Comparison of ENCODE assay signal across 9 mouse cellular contexts in genomic region chr17:56233818-56234469, GRCm38 (mm10). TPM values are rescaled to one million over a fixed set of nuclear protein-coding genes. Genes with fewer than 3 reads are reported as not detected.
DNase-seq lines count a peak whose midpoint lies in the region; ATAC-seq and TF ChIP-seq lines count a peak whose summit lies in the region.
"Had no signal": no experiment of that assay in that cellular context is flagged by ENCODE, and none has a peak within 500 bp of the region (broad histone marks: within the 10 kb centered on the region; RNA-seq: fewer than 3 reads in every experiment).

No protein-coding gene starts in this region.

- no peak for TF ChIP-seq RAD21 in MEL (IDR thresholded peaks at IDR 0.05; ENCODE audit: low read depth, low read length)

- no peaks in the 10 kb centered on the region for H3K79me2 ChIP-seq in MEL (ENCODE audit: control insufficient read depth, insufficient read depth, low read length, poor library complexity)

- H3K9me3 ChIP-seq in MEL (replicated peaks; ENCODE audit: insufficient read depth, low read length): no peaks in the 10 kb centered on the region
- H3K9me3 ChIP-seq in forebrain, embryonic 14.5 days (replicated peaks; ENCODE audit: control insufficient read depth, low read length): no peaks in the 10 kb centered on the region
- no peaks in the 10 kb centered on the region for H3K9me3 ChIP-seq in neural tube, embryonic 13.5 days
- H3K9me3 ChIP-seq: embryonic facial prominence, embryonic 13.5 days had no signal

- H3K36me3 ChIP-seq in MEL (ENCODE audit: control insufficient read depth in 1 of 2, insufficient read depth in 2 of 2, low read length in 2 of 2): no peaks in the 10 kb centered on the region
- no peaks in the 10 kb centered on the region for H3K36me3 ChIP-seq in forebrain, embryonic 14.5 days (ENCODE audit: control insufficient read depth, insufficient read depth, low read length)
- H3K36me3 ChIP-seq in neural tube, embryonic 13.5 days: no peaks in the 10 kb centered on the region
- H3K36me3 ChIP-seq: embryonic facial prominence, embryonic 13.5 days had no signal

- peaks cover 9 to 28% of the 10 kb centered on the region in 2 experiments for H3K27me3 ChIP-seq in MEL (ENCODE audit: control insufficient read depth in 1 of 2, insufficient read depth in 2 of 2, low read length in 2 of 2)
- H3K27me3 ChIP-seq in forebrain, embryonic 14.5 days (replicated peaks; ENCODE audit: control insufficient read depth, insufficient read depth, low read length): no peaks in the 10 kb centered on the region
- peaks cover 12% of the 10 kb centered on the region for H3K27me3 ChIP-seq in neural tube, embryonic 13.5 days

- no peak overlapping the region for H3K9ac ChIP-seq in MEL (ENCODE audit: control insufficient read depth, low read depth, low read length, poor library complexity, severe bottlenecking)
- H3K9ac ChIP-seq in forebrain, embryonic 14.5 days (ENCODE audit: low read length): no peak overlapping the region
- 0 out of 2 replicates have a peak overlapping the region, but pooled peaks have one; percentile 17 for H3K9ac ChIP-seq in neural tube, embryonic 13.5 days
- H3K9ac ChIP-seq: embryonic facial prominence, embryonic 13.5 days had no signal

- H3K4me3 ChIP-seq in MEL (ENCODE audit: control insufficient read depth in 1 of 2, insufficient read depth in 1 of 2, low read depth in 2 of 2, low read length in 2 of 2): no peak overlapping the region
- H3K4me3 ChIP-seq in forebrain, embryonic 14.5 days (ENCODE audit: low read depth, low read length): no peak overlapping the region
- peak overlapping the region; percentile 3; the same call in 1 of the 2 replicates for H3K4me3 ChIP-seq in neural tube, embryonic 13.5 days
- H3K4me3 ChIP-seq: embryonic facial prominence, embryonic 13.5 days had no signal

- intact Hi-C loops in left cerebral cortex, postnatal 36 days (cut with DNase I): no loop called here

- no peak overlapping the region for H3K27ac ChIP-seq in MEL (ENCODE audit: control insufficient read depth, low read depth, low read length)
- H3K27ac ChIP-seq in forebrain, embryonic 14.5 days (ENCODE audit: low read depth, low read length): 0 out of 2 replicates have a peak overlapping the region, but pooled peaks have one; percentile 39
- peak overlapping the region; percentile 42 for H3K27ac ChIP-seq in neural tube, embryonic 13.5 days (replicated peaks)
- H3K27ac ChIP-seq: embryonic facial prominence, embryonic 13.5 days had no signal

- TF ChIP-seq CTCF in MEL (IDR thresholded peaks at IDR 0.05 in 2 of 3, conservative IDR thresholded peaks at IDR 0.05 in 1 of 3; ENCODE audit: control insufficient read depth in 1 of 3, insufficient read depth in 1 of 3, low read depth in 2 of 3, low read length in 3 of 3, poor library complexity in 1 of 3, severe bottlenecking in 1 of 3): no peak

- no peak for TF ChIP-seq POLR2A in MEL (IDR thresholded peaks at IDR 0.05; ENCODE audit: control insufficient read depth in 1 of 2, insufficient read depth in 1 of 2, low read depth in 1 of 2, low read length in 2 of 2, poor library complexity in 1 of 2)

- ATAC-seq in cerebellum, adult (ENCODE audit: insufficient number of reproducible peaks, low FRiP score, low TSS enrichment): peak; percentile 87
- ATAC-seq in forebrain, embryonic 14.5 days: peak; percentile 97
- ATAC-seq in neural tube, embryonic 13.5 days (ENCODE audit: low read depth): peak; percentile 94

- DNase-seq in MEL (ENCODE audit: low read depth, low spot score): no peak
- peak; percentile 93 for DNase-seq in forebrain, embryonic 14.5 days (ENCODE audit: low spot score)
- peak; percentile 43 for DNase-seq in kidney, adult 18-20 months
- peak; percentile 81 to 83 for DNase-seq in left cerebral cortex, postnatal 36 days (ENCODE audit: low spot score in 2 of 2)
- DNase-seq in spleen, postnatal 10 days (ENCODE audit: low spot score in 2 of 2): no peak
- no peak for DNase-seq in thymus, postnatal 36 days

- H3K4me1 ChIP-seq in MEL (ENCODE audit: control insufficient read depth in 1 of 2, insufficient read depth in 2 of 2, low read length in 2 of 2): no peaks in the 10 kb centered on the region
- H3K4me1 ChIP-seq in forebrain, embryonic 14.5 days (ENCODE audit: control insufficient read depth, insufficient read depth, low read length): peaks cover 9% of the 10 kb centered on the region
- peaks cover 13% of the 10 kb centered on the region for H3K4me1 ChIP-seq in neural tube, embryonic 13.5 days (replicated peaks)

- WGBS in forebrain, embryonic 14.5 days: 2% methylated on average over 14 of the region's 14 CpGs
- WGBS in neural tube, embryonic 13.5 days: 2% methylated on average over 14 of the region's 14 CpGs

- TF ChIP-seq EP300 in MEL (IDR thresholded peaks at IDR 0.05; ENCODE audit: low read depth in 1 of 2, low read length in 2 of 2): no peak

- H3K4me2 ChIP-seq in forebrain, embryonic 14.5 days (ENCODE audit: low read length): peak overlapping the region; percentile 38
- peak overlapping the region; percentile 49 for H3K4me2 ChIP-seq in neural tube, embryonic 13.5 days
- H3K4me2 ChIP-seq: embryonic facial prominence, embryonic 13.5 days had no signal

TF ChIP-seq in MEL, 35 proteins besides CTCF, POLR2A, EP300 and RAD21:
- TF ChIP-seq MAFK (IDR thresholded peaks at IDR 0.05; ENCODE audit: borderline replicate concordance, low read depth, low read length) (no peak), USF1 (IDR thresholded peaks at IDR 0.05; ENCODE audit: low read depth, low read length) (peak; percentile 49; the same call in 1 of the 2 replicates)

RNA-seq across cellular contexts. Expression of gene Dpp9, which starts 15.2 kb away (rescaled TPM):
- total RNA-seq in MEL (2012; rRNA removed): 34.3 and 36.3 TPM in 2 replicates
- polyA plus RNA-seq in MEL (2012; ENCODE audit: insufficient read depth in 1 of 2, insufficient read length in 2 of 2, low read depth in 1 of 2, low replicate concordance in 2 of 2, missing spikeins in 1 of 2): 10 to 100 TPM in 1 of 2 experiments, not detected in 1; 67.2 TPM
- 18.3 and 25.9 TPM in 2 replicates for polyA plus RNA-seq in forebrain, embryonic 14.5 days (2014; fragmentation: Nextera tagmentation; extraction: Ambion mirVana)
- 10 to 100 TPM; 68.7 to 72.1 TPM for total RNA-seq in left cerebral cortex, postnatal 36 days (2021)
- polyA plus RNA-seq in neural tube, embryonic 13.5 days (2015; fragmentation: Nextera tagmentation; extraction: Ambion mirVana): 25.7 and 26.3 TPM in 2 replicates

RNA-seq across cellular contexts. Expression of gene Fem1a, which starts 22.7 kb away (rescaled TPM):
- 16.2 and 21.5 TPM in 2 replicates for total RNA-seq in MEL (2012; rRNA removed)
- polyA plus RNA-seq in MEL (2012; ENCODE audit: insufficient read depth in 1 of 2, insufficient read length in 2 of 2, low read depth in 1 of 2, low replicate concordance in 2 of 2, missing spikeins in 1 of 2): 10 to 100 TPM in 1 of 2 experiments, not detected in 1; 17.1 TPM
- 18.0 and 22.0 TPM in 2 replicates for polyA plus RNA-seq in forebrain, embryonic 14.5 days (2014; fragmentation: Nextera tagmentation; extraction: Ambion mirVana)
- 10 to 100 TPM; 33.0 to 35.4 TPM for total RNA-seq in left cerebral cortex, postnatal 36 days (2021)
- 16.6 and 19.1 TPM in 2 replicates for polyA plus RNA-seq in neural tube, embryonic 13.5 days (2015; fragmentation: Nextera tagmentation; extraction: Ambion mirVana)

RNA-seq across cellular contexts. Expression of gene Ticam1, which starts 42.6 kb away (rescaled TPM):
- 3.5 and 4.6 TPM in 2 replicates for total RNA-seq in MEL (2012; rRNA removed)
- 1 to 10 TPM in 1 of 2 experiments, not detected in 1; 8.7 TPM for polyA plus RNA-seq in MEL (2012; ENCODE audit: insufficient read depth in 1 of 2, insufficient read length in 2 of 2, low read depth in 1 of 2, low replicate concordance in 2 of 2, missing spikeins in 1 of 2)
- 1.5 and 2.2 TPM in 2 replicates for polyA plus RNA-seq in forebrain, embryonic 14.5 days (2014; fragmentation: Nextera tagmentation; extraction: Ambion mirVana)
- total RNA-seq in left cerebral cortex, postnatal 36 days (2021): 1 to 10 TPM; 4.9 to 5.3 TPM
- polyA plus RNA-seq in neural tube, embryonic 13.5 days (2015; fragmentation: Nextera tagmentation; extraction: Ambion mirVana): 1.5 and 1.7 TPM in 2 replicates

RNA-seq across cellular contexts. Expression of gene Mydgf, which starts 50.2 kb away (rescaled TPM):
- 112 and 137 TPM in 2 replicates for total RNA-seq in MEL (2012; rRNA removed)
- polyA plus RNA-seq in MEL (2012; ENCODE audit: insufficient read depth in 1 of 2, insufficient read length in 2 of 2, low read depth in 1 of 2, low replicate concordance in 2 of 2, missing spikeins in 1 of 2): 100 to 1,000 TPM in 1 of 2 experiments, not detected in 1; 117 TPM
- 58.8 and 63.5 TPM in 2 replicates for polyA plus RNA-seq in forebrain, embryonic 14.5 days (2014; fragmentation: Nextera tagmentation; extraction: Ambion mirVana)
- total RNA-seq in left cerebral cortex, postnatal 36 days (2021): 10 to 100 TPM; 39.7 to 43.9 TPM
- 67.4 and 74.2 TPM in 2 replicates for polyA plus RNA-seq in neural tube, embryonic 13.5 days (2015; fragmentation: Nextera tagmentation; extraction: Ambion mirVana)

RNA-seq across cellular contexts. Expression of gene Plin3, which starts 58.7 kb away (rescaled TPM):
- 6.6 and 7.6 TPM in 2 replicates for total RNA-seq in MEL (2012; rRNA removed)
- 10 to 100 TPM in 1 of 2 experiments, not detected in 1; 13.1 TPM for polyA plus RNA-seq in MEL (2012; ENCODE audit: insufficient read depth in 1 of 2, insufficient read length in 2 of 2, low read depth in 1 of 2, low replicate concordance in 2 of 2, missing spikeins in 1 of 2)
- 15.3 and 17.8 TPM in 2 replicates for polyA plus RNA-seq in forebrain, embryonic 14.5 days (2014; fragmentation: Nextera tagmentation; extraction: Ambion mirVana)
- total RNA-seq in left cerebral cortex, postnatal 36 days (2021): 10 to 100 TPM in 1 of 2 experiments, 1 to 10 TPM in 1; 9.3 to 10.1 TPM
- polyA plus RNA-seq in neural tube, embryonic 13.5 days (2015; fragmentation: Nextera tagmentation; extraction: Ambion mirVana): 21.5 and 24.7 TPM in 2 replicates

Comparison
In these comparisons a context has a peak if more than half of its experiments do, and no peak if none do; other contexts are left out.
1. DNase-seq: peak in forebrain, embryonic 14.5 days (single experiment), kidney, adult 18-20 months (single experiment) and left cerebral cortex, postnatal 36 days (2 of 2); none in MEL (single experiment), spleen, postnatal 10 days (0 of 2) and thymus, postnatal 36 days (0 of 2).
2. Peak in every context shown above with its lines, with median percentiles within 50 percentile points of each other: ATAC-seq.